Mouse (Mus musculus) layer of hippocampus, adult 2 months (tissue): ENCODE measurements around the gene Stap2. TPM values are rescaled to one million over a fixed set of nuclear protein-coding genes. Genes with fewer than 3 reads are reported as not detected.

Source experiments
- DNase-seq, 2 experiments: peaks; one replicate each; pipeline ENCODE4 v3.0.0; 2022; ENCODE audit warnings: low spot score in 2 of 2
- H3K27ac ChIP-seq: fragments of 200-600 bp; 2 replicates; pipeline ENCODE4 v1.8.1; 2022
- H3K4me3 ChIP-seq: fragments of 200-600 bp; 2 replicates; pipeline ENCODE4 v1.8.1; 2022; ENCODE audit warnings: mild to moderate bottlenecking
- CTCF ChIP-seq: fragments of 200-600 bp; conservative IDR thresholded peaks from 2 replicates; pipeline ENCODE4 v1.8.1; 2022; ENCODE audit warnings: antibody characterized with exemption, mild to moderate bottlenecking, moderate library complexity
- total RNA-seq, 2 experiments: library from RNA; stranded (reverse); gene quantifications; 2 replicates each; pipeline ENCODE4 v1.2.3; 2021

Gene Stap2
- total RNA-seq, 2 experiments from 2014 or later = 2.2 to 2.8 TPM

- Histone ChIP-seq H3K27ac (peak overlapping the region; percentile 94), H3K4me3 (no peak overlapping the region)
- TF ChIP-seq CTCF = no peak
- DNase-seq = no peak
Measured at GRCm38 (mm10) chr17:56022131-56022988, 17.0 kb upstream of the Stap2 start.

GRCm38 (mm10) chr17:56021161-56021910 lies 16.0 kb upstream of the Stap2 start:
- peak; percentile 75 to 86 for DNase-seq
- peak; percentile 32 for TF ChIP-seq CTCF
- Histone ChIP-seq H3K4me3 (no peak overlapping the region), H3K27ac (peak overlapping the region; percentile 94)

GRCm38 (mm10) chr17:56020400-56021084 lies 15.2 kb upstream of the Stap2 start:
- no peak for DNase-seq
- H3K4me3 ChIP-seq = no peak overlapping the region
- no peak for TF ChIP-seq CTCF
- H3K27ac ChIP-seq = peak overlapping the region; percentile 94

- peak; percentile 76 for TF ChIP-seq CTCF
- H3K4me3 ChIP-seq = no peak overlapping the region
- peak in 1 of 2 experiments; percentile 66 for DNase-seq
- peak overlapping the region; percentile 94 for H3K27ac ChIP-seq
Measured at GRCm38 (mm10) chr17:56018347-56019131, 13.2 kb upstream of the Stap2 start.

- no peak for TF ChIP-seq CTCF
- DNase-seq = no peak
- peak overlapping the region; percentile 94 for H3K27ac ChIP-seq
- no peak overlapping the region for H3K4me3 ChIP-seq
Measured at GRCm38 (mm10) chr17:56017848-56018247, 12.5 kb upstream of the Stap2 start.

- no peak for TF ChIP-seq CTCF
- Histone ChIP-seq H3K4me3 (no peak overlapping the region), H3K27ac (peak overlapping the region; percentile 94; the same call in 1 of the 2 replicates)
- DNase-seq = no peak
Measured at GRCm38 (mm10) chr17:56016793-56017785, 11.7 kb upstream of the Stap2 start.

- DNase-seq = no peak
- no peak for TF ChIP-seq CTCF
- no peak overlapping the region for H3K27ac ChIP-seq
- H3K4me3 ChIP-seq = no peak overlapping the region
Measured at GRCm38 (mm10) chr17:56016382-56016781, 11.0 kb upstream of the Stap2 start.

- H3K27ac ChIP-seq = peak overlapping the region; percentile 3; the same call in 1 of the 2 replicates
- TF ChIP-seq CTCF = no peak
- no peak for DNase-seq
- no peak overlapping the region for H3K4me3 ChIP-seq
Measured at GRCm38 (mm10) chr17:56015293-56015692, 9.9 kb upstream of the Stap2 start.

- no peak for TF ChIP-seq CTCF
- H3K4me3 ChIP-seq = no peak overlapping the region; the same call in 1 of the 2 replicates
- no peak overlapping the region for H3K27ac ChIP-seq
- DNase-seq = no peak
Measured at GRCm38 (mm10) chr17:56011441-56011840, 6.1 kb upstream of the Stap2 start.

- DNase-seq = peak in 1 of 2 experiments; percentile 88
- peak; percentile 99 for TF ChIP-seq CTCF
- H3K4me3 ChIP-seq = peak overlapping the region; percentile 97
- peak overlapping the region; percentile 95 for H3K27ac ChIP-seq
Measured at GRCm38 (mm10) chr17:56010681-56011080, 5.3 kb upstream of the Stap2 start.

- DNase-seq = no peak
- TF ChIP-seq CTCF = no peak
- Histone ChIP-seq H3K4me3 (peak overlapping the region; percentile 97), H3K27ac (peak overlapping the region; percentile 95)
Measured at GRCm38 (mm10) chr17:56010255-56010654, 4.9 kb upstream of the Stap2 start.
